Mouse (Mus musculus) megakaryocyte progenitor cell, adult 5-6 weeks (primary cell): ENCODE data around the gene Cep57l1. TPM values are rescaled to one million over a fixed set of nuclear protein-coding genes. Genes with fewer than 3 reads are reported as not detected.
A peak's percentile ranks its signal among the peaks of the same experiment; 100 is the strongest.

Experiments used
- ATAC-seq: replicated peaks from 2 replicates; pipeline ENCODE4 v1.8.0; 2016; ENCODE audit warnings: mild to moderate bottlenecking, moderate TSS enrichment, inconsistent platforms; ENCODE audit not compliant: poor library complexity
- total RNA-seq, 2 experiments: library from RNA; stranded (forward) in 1 of 2; stranded (reverse) in 1 of 2; fragments of 157-497, 149-512 nt in 1 of 2; fragments of 200-1000 nt in 1 of 2; gene quantifications; 2 replicates each; pipeline versions ENCODE4 v1.2.3 to v1.2.4; 2015 to 2017

The Cep57l1 gene
- total RNA-seq, 2 experiments from 2014 or later, result 44.4 to 53.4 TPM

- no peak for ATAC-seq
These were observed 63.1 kb downstream of the Cep57l1 start for GRCm38 (mm10) chr10:41746554-41746953.

GRCm38 (mm10) chr10:41744006-41744405 lies 65.7 kb downstream of the Cep57l1 start:
- no peak for ATAC-seq

- no peak for ATAC-seq
These were observed 69.5 kb downstream of the Cep57l1 start for GRCm38 (mm10) chr10:41740221-41740620.

GRCm38 (mm10) chr10:41737245-41737644 lies 72.4 kb downstream of the Cep57l1 start:
- ATAC-seq, result no peak

GRCm38 (mm10) chr10:41735398-41735797 lies 74.3 kb downstream of the Cep57l1 start:
- ATAC-seq, result no peak

- no peak for ATAC-seq
These were observed 76.5 kb downstream of the Cep57l1 start for GRCm38 (mm10) chr10:41733214-41733613.

GRCm38 (mm10) chr10:41731932-41732331 lies 77.7 kb downstream of the Cep57l1 start:
- ATAC-seq, result no peak

GRCm38 (mm10) chr10:41730746-41731145 lies 78.9 kb downstream of the Cep57l1 start:
- ATAC-seq, result no peak

GRCm38 (mm10) chr10:41726215-41726614 lies 83.5 kb downstream of the Cep57l1 start:
- ATAC-seq, result no peak

GRCm38 (mm10) chr10:41719587-41719986 lies 90.1 kb downstream of the Cep57l1 start:
- ATAC-seq, result no peak

GRCm38 (mm10) chr10:41716029-41716897 lies 93.4 kb downstream of the Cep57l1 start, which contains the start of gene Ccdc162:
Ccdc162 (minus strand) TSS chr10:41716634.
- ATAC-seq, result no peak

GRCm38 (mm10) chr10:41715557-41715956 lies 94.1 kb downstream of the Cep57l1 start:
- ATAC-seq, result no peak

GRCm38 (mm10) chr10:41711467-41711866 lies 98.2 kb downstream of the Cep57l1 start:
- peak; percentile 26; the same call in 1 of the 2 replicates for ATAC-seq

- ATAC-seq, result no peak
These were observed 98.9 kb downstream of the Cep57l1 start for GRCm38 (mm10) chr10:41710773-41711172.

- ATAC-seq, result no peak
These were observed 100.3 kb downstream of the Cep57l1 start for GRCm38 (mm10) chr10:41709341-41709740.

GRCm38 (mm10) chr10:41699669-41700068 lies 110.0 kb downstream of the Cep57l1 start:
- ATAC-seq, result no peak

- ATAC-seq, result no peak
These were observed 112.6 kb downstream of the Cep57l1 start for GRCm38 (mm10) chr10:41697040-41697439.

- no peak for ATAC-seq
These were observed 118.7 kb downstream of the Cep57l1 start for GRCm38 (mm10) chr10:41690978-41691377.

GRCm38 (mm10) chr10:41689941-41690887 lies 119.5 kb downstream of the Cep57l1 start:
- peak; percentile 85 for ATAC-seq

- peak; percentile 61 for ATAC-seq
These were observed 125.1 kb downstream of the Cep57l1 start for GRCm38 (mm10) chr10:41684548-41684996.
